Mouse (Mus musculus): ENCODE results near the gene Sema6d.

- no peak for TF ChIP-seq POLR2A (IDR thresholded peaks at IDR 0.05; ENCODE audit: borderline replicate concordance, extremely low read depth, insufficient read depth, insufficient read length, poor library complexity, severe bottlenecking)
- TF ChIP-seq CTCF (IDR thresholded peaks at IDR 0.05; ENCODE audit: borderline replicate concordance, extremely low read depth, insufficient read depth, insufficient read length), result no peak
These were observed 443.8 kb downstream of the Sema6d start for GRCm38 (mm10) chr2:124533602-124534001.

All from brain, embryonic 14.5 days (tissue).